Mouse (Mus musculus): ENCODE measurements at regions not wholly inside any gene's neighbourhood (a gene's known extent, or its start where the extent isn't known, plus 50 kb on each side); places are given as distances from the start of the nearest gene placed in this dataset.

DNA sequence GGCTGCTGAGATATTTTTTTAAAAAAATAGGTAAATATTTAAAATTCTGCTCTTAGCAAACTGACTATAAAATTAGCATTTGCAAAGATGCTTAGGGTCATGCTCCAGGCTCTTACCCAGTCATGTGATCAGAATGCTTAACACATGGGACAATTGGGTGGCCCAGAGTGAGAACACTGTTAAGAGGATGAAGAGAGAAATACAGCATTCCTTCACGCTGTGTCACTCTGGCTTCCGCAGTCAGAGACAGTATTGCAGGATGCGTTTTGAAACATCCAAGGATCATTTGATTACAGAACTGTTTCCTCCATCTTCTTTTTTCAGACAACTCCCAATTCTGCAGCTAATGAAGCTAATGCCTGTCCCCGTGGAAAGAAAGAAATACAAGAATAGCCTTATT, 316.4 kb downstream of the Rnd3 start:
- TF ChIP-seq EP300 (optimal IDR thresholded peaks at IDR 0.05) (no peak), CTCF (IDR thresholded peaks at IDR 0.05; ENCODE audit: low read depth) (no peak)
